29 mouse cellular contexts compared by ENCODE assay signal in genomic region chr11:86457545-86457944, GRCm38 (mm10). TPM values are rescaled to one million over a fixed set of nuclear protein-coding genes. Genes with fewer than 3 reads are reported as not detected.
DNase-seq lines count a peak whose midpoint lies in the region; ATAC-seq and TF ChIP-seq lines count a peak whose summit lies in the region.
"Had no signal": no experiment of that assay in that cellular context is flagged by ENCODE, and none has a peak within 500 bp of the region (broad histone marks: within the 10 kb centered on the region; RNA-seq: fewer than 3 reads in every experiment).

No protein-coding gene starts in this region.

- H3K27me3 ChIP-seq in forebrain, embryonic 14.5 days (replicated peaks; ENCODE audit: control insufficient read depth, insufficient read depth, low read length), result no peaks in the 10 kb centered on the region
- H3K27me3 ChIP-seq in forebrain, embryonic 12.5 days, result no peaks in the 10 kb centered on the region
- H3K27me3 ChIP-seq in forebrain, postnatal 0 days (ENCODE audit: insufficient read depth, low read length), result no peaks in the 10 kb centered on the region
- no peaks in the 10 kb centered on the region for H3K27me3 ChIP-seq in forebrain, embryonic 10.5 days (ENCODE audit: poor library complexity, severe bottlenecking)
- H3K27me3 ChIP-seq: embryonic facial prominence, embryonic 13.5 days; heart, embryonic 13.5 days had no signal

- H3K4me1 ChIP-seq in forebrain, embryonic 14.5 days (ENCODE audit: control insufficient read depth, insufficient read depth, low read length), result no peaks in the 10 kb centered on the region
- no peaks in the 10 kb centered on the region for H3K4me1 ChIP-seq in forebrain, embryonic 12.5 days
- H3K4me1 ChIP-seq in forebrain, postnatal 0 days (ENCODE audit: insufficient read depth), result no peaks in the 10 kb centered on the region
- peaks cover 9% of the 10 kb centered on the region; the same call in 1 of the 2 replicates for H3K4me1 ChIP-seq in forebrain, embryonic 10.5 days
- H3K4me1 ChIP-seq: embryonic facial prominence, embryonic 13.5 days; heart, embryonic 10.5 days; heart, embryonic 13.5 days had no signal

- no peak overlapping the region for H3K27ac ChIP-seq in forebrain, embryonic 14.5 days (ENCODE audit: low read depth, low read length)
- H3K27ac ChIP-seq in forebrain, embryonic 12.5 days, result no peak overlapping the region
- H3K27ac ChIP-seq in forebrain, postnatal 0 days (ENCODE audit: low read depth, low read length), result no peak overlapping the region
- H3K27ac ChIP-seq in forebrain, embryonic 10.5 days, result no peak overlapping the region
- H3K27ac ChIP-seq: embryonic facial prominence, embryonic 10.5 days; embryonic facial prominence, embryonic 13.5 days; heart, adult 2 months; heart, embryonic 10.5 days; heart, embryonic 13.5 days; hindbrain, embryonic 14.5 days; hindbrain, postnatal 0 days had no signal

- no peak overlapping the region for H3K4me3 ChIP-seq in forebrain, embryonic 14.5 days (ENCODE audit: low read depth, low read length)
- H3K4me3 ChIP-seq in forebrain, embryonic 12.5 days (replicated peaks), result no peak overlapping the region
- H3K4me3 ChIP-seq in forebrain, postnatal 0 days (ENCODE audit: low read depth, low read length), result no peak overlapping the region
- H3K4me3 ChIP-seq in forebrain, embryonic 10.5 days, result no peak overlapping the region
- H3K4me3 ChIP-seq: embryonic facial prominence, embryonic 10.5 days; embryonic facial prominence, embryonic 13.5 days; erythroblast, embryonic 14.5 days; heart, adult 2 months; heart, embryonic 10.5 days; heart, embryonic 13.5 days had no signal

- peak; percentile 40 for TF ChIP-seq CTCF in forebrain, postnatal 0 days (IDR thresholded peaks at IDR 0.05; ENCODE audit: low read depth)

- H3K4me2 ChIP-seq in forebrain, embryonic 14.5 days (ENCODE audit: low read length), result no peak overlapping the region
- no peak overlapping the region for H3K4me2 ChIP-seq in forebrain, embryonic 12.5 days
- no peak overlapping the region for H3K4me2 ChIP-seq in forebrain, postnatal 0 days (ENCODE audit: low read depth)
- H3K4me2 ChIP-seq: embryonic facial prominence, embryonic 13.5 days; heart, embryonic 13.5 days; hindbrain, embryonic 14.5 days had no signal

- 78% methylated on average over 6 of the region's 6 CpGs for WGBS in forebrain, embryonic 14.5 days
- 88% methylated on average over 6 of the region's 6 CpGs for WGBS in forebrain, embryonic 12.5 days
- 56% methylated on average over 6 of the region's 6 CpGs for WGBS in forebrain, postnatal 0 days
- WGBS in forebrain, embryonic 10.5 days, result 87% methylated on average over 6 of the region's 6 CpGs

- DNase-seq in forebrain, embryonic 14.5 days (ENCODE audit: low spot score), result peak; percentile 34
- peak; percentile 74 for DNase-seq in forebrain, postnatal 0 days
- DNase-seq in forebrain, embryonic 10.5 days (ENCODE audit: extremely low spot score, low spot score), result no peak
- DNase-seq in right cerebral cortex, postnatal 14 days, result peak; percentile 29
- DNase-seq in right cerebral cortex, adult 2 months (ENCODE audit: low spot score in 2 of 2), result no peak
- DNase-seq in natural killer cell, adult 2 months (ENCODE audit: low spot score in 2 of 2), result no peak
- DNase-seq: adrenal gland, adult 8-10 months; adrenal gland, postnatal 25 days; cerebellum, adult 11 months; cerebellum, adult 2 months; cerebellum, postnatal 10 days; cerebellum, postnatal 36 days; embryo, embryonic 11 days; gastrocnemius, postnatal 10 days; gastrocnemius, postnatal 36 days; heart, adult 2 months; heart, postnatal 14 days; heart, postnatal 4 days had no signal

- H3K36me3 ChIP-seq in forebrain, embryonic 14.5 days (ENCODE audit: control insufficient read depth, insufficient read depth, low read length), result no peaks in the 10 kb centered on the region
- H3K36me3 ChIP-seq in forebrain, embryonic 12.5 days (replicated peaks), result no peaks in the 10 kb centered on the region
- no peaks in the 10 kb centered on the region for H3K36me3 ChIP-seq in forebrain, postnatal 0 days (ENCODE audit: insufficient read depth)
- H3K36me3 ChIP-seq in forebrain, embryonic 10.5 days (replicated peaks), result no peaks in the 10 kb centered on the region
- H3K36me3 ChIP-seq: embryonic facial prominence, embryonic 10.5 days; embryonic facial prominence, embryonic 13.5 days; heart, embryonic 10.5 days; heart, embryonic 13.5 days had no signal

- no peaks in the 10 kb centered on the region for H3K9me3 ChIP-seq in forebrain, embryonic 14.5 days (replicated peaks; ENCODE audit: control insufficient read depth, low read length)
- H3K9me3 ChIP-seq in forebrain, embryonic 12.5 days, result no peaks in the 10 kb centered on the region
- H3K9me3 ChIP-seq in forebrain, postnatal 0 days (ENCODE audit: low read length), result no peaks in the 10 kb centered on the region
- no peaks in the 10 kb centered on the region for H3K9me3 ChIP-seq in forebrain, embryonic 10.5 days
- H3K9me3 ChIP-seq: embryonic facial prominence, embryonic 10.5 days; embryonic facial prominence, embryonic 13.5 days; heart, embryonic 10.5 days; heart, embryonic 13.5 days had no signal

- H3K9ac ChIP-seq in forebrain, embryonic 14.5 days (ENCODE audit: low read length), result no peak overlapping the region
- no peak overlapping the region for H3K9ac ChIP-seq in forebrain, embryonic 12.5 days
- no peak overlapping the region for H3K9ac ChIP-seq in forebrain, postnatal 0 days
- H3K9ac ChIP-seq: embryonic facial prominence, embryonic 13.5 days; heart, embryonic 13.5 days; hindbrain, embryonic 14.5 days had no signal

- peak; percentile 32; the same call in 1 of the 2 replicates for ATAC-seq in forebrain, embryonic 14.5 days
- no peak for ATAC-seq in forebrain, embryonic 12.5 days (ENCODE audit: low FRiP score)
- peak; percentile 87 for ATAC-seq in forebrain, postnatal 0 days
- ATAC-seq: activated CD4-positive, CD25-positive, alpha-beta regulatory T cell, adult 4 months; hindbrain, postnatal 0 days; inflammation-experienced regulatory T-cells, adult 6 months; intestine, embryonic 16.5 days had no signal

RNA-seq across cellular contexts. Expression of gene Rnft1, which starts 26.9 kb away (rescaled TPM):
- polyA plus RNA-seq in forebrain, embryonic 14.5 days (2014; fragmentation: Nextera tagmentation; extraction: Ambion mirVana), result 15.7 and 19.7 TPM in 2 replicates
- 19.4 and 22.6 TPM in 2 replicates for polyA plus RNA-seq in forebrain, embryonic 12.5 days (2016; fragmentation: Nextera tagmentation; extraction: Ambion mirVana)
- 10.2 and 10.7 TPM in 2 replicates for total RNA-seq in forebrain, postnatal 0 days (2014; rRNA removed)
- polyA plus RNA-seq in forebrain, postnatal 0 days (2015; fragmentation: Nextera tagmentation; extraction: Ambion mirVana), result 11.4 and 15.0 TPM in 2 replicates
- polyA plus RNA-seq in forebrain, embryonic 10.5 days (2016; fragmentation: Nextera tagmentation; extraction: Ambion mirVana), result 21.8 and 22.4 TPM in 2 replicates

Comparison
In these comparisons a context has a peak if more than half of its experiments do, and no peak if none do; other contexts are left out.
1. DNase-seq: peak in forebrain, embryonic 14.5 days (single experiment), forebrain, postnatal 0 days (single experiment) and right cerebral cortex, postnatal 14 days (single experiment); none in forebrain, embryonic 10.5 days (single experiment), right cerebral cortex, adult 2 months (0 of 2) and natural killer cell, adult 2 months (0 of 2).